Mouse (Mus musculus) ZHBTc4 (cell line): Measurements from ENCODE around the gene Cbx4.
"Not testable (repeated sequence)": the region's sequence is repeated elsewhere in the genome, so short reads cannot be mapped to it uniquely, and the experiment has no call there.

Experiments used
- DNase-seq: peaks from one replicate; pipeline ENCODE4 v3.0.0-alpha.2; 2011; ENCODE audit warnings: low read depth, low spot score

Cbx4 gene

DNA sequence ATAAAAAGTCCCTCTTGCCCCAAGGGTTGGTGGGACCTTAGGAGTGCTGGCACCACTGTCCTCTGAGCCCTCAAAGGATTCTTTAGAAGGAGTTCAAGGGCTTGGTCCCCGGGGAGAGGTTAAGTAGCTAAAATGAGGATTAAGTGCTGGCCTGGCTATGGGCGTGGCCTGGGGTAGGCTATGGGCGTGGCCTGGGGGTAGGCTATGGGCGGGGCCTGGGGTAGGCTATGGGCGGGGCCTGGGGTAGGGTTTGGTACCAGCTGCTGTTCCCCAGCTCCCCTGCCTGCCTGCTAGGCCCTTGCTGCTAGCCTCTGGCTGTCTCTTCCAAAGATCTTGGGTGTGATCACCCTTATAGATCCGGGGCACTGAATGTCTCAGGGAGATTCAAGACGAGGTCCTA, 25.3 kb upstream of the Cbx4 start:
- DNase-seq = peak; percentile 83

DNA sequence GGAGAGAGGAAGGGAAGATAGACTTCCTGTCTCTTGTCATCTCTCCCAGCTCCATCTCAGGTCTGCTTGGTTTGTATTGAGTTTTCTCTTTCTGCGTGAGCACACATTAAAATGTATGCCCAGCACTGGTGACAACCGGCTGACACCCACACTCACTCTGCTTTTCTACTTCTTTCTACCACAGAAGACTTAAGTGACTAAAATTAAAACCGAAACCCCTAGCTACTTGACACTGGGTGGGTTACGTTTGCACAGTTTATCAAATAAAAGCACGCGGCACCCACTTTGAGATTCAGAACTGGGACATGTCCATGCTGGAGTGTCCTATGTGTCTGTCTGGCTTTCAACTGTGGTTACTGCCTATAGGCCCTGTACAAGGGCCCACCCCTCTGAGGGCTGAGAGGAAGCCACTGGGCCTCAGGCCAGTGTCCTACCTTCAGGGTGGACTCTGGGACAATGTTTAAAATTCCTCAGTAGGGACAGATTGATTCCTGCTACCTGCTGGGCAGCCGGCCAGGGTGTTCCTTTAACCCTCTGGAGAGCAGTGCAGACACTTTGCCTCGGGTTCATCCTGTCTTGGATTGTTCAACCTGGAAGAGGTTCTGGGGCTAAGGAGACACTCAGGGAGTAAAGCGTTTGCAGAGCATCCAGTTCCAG, 23.5 kb upstream of the Cbx4 start:
- DNase-seq = no peak

DNA sequence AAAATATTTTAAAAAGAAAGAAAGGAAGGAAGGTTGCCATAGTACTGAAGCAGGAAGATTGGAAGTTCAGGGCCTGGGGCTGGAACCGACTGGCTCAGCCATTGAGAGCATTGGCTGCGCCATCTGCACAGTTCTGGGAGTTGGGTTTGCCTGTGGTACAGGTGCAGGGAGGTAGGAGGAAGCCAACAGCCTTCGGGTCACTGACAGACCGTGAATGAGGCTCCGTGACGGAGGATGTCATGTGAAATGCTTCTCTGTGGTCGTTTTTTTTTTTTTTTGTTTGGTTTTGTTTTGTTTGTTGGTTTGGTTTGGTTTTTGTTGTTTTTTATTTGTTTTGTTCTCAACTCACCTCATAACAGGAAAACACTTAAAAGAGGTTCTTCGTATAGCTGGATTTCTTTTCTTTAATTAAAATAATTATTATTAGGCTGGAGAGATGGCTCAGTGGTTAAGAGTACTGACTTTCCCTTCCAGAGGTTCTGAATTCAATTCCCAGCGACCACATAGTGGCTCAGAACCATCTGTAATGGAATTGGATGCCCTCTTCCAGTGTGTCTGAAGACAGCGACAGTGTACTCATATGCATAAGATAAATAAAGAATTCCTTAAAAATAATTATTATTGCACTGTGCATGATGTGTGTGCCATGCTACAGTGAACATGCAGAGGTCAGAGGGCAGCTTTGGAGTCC, 22.7 kb upstream of the Cbx4 start:
- DNase-seq = no peak

GRCm38 (mm10) chr11:119106289-119106688, 20.3 kb upstream of the Cbx4 start:
- no peak for DNase-seq

- DNase-seq = no peak
Measured at GRCm38 (mm10) chr11:119105748-119106147, 19.7 kb upstream of the Cbx4 start.

DNA sequence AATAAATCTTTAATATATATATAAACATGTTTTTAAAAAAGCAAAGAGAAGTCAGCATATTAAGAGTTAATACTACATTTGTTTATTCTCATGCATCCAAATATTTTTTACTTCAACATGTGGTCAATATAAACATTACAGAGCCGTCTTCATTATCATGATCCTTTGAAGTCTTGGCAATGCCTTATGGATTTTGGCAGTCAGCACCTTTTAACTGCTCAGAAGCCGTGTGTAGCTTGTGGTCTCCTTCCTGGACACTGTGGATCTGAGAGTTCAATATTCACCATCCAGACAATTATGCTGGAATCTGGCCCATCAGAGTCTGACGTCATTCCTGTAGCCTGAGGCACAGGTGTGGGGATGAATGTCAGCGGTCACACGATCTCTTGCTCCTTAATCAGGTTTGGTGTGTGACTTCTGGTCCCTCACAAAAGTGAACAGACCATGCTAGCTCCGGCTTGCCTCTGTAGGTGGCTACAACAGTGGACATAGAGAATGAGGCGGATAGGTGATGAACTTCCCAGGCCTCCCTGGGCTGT, 19.1 kb upstream of the Cbx4 start:
- peak; percentile 63 for DNase-seq

GRCm38 (mm10) chr11:119103991-119104390, 18.0 kb upstream of the Cbx4 start:
- DNase-seq = no peak

- not testable (repeated sequence) for DNase-seq
Measured at GRCm38 (mm10) chr11:119100355-119100754, 14.3 kb upstream of the Cbx4 start.

DNA sequence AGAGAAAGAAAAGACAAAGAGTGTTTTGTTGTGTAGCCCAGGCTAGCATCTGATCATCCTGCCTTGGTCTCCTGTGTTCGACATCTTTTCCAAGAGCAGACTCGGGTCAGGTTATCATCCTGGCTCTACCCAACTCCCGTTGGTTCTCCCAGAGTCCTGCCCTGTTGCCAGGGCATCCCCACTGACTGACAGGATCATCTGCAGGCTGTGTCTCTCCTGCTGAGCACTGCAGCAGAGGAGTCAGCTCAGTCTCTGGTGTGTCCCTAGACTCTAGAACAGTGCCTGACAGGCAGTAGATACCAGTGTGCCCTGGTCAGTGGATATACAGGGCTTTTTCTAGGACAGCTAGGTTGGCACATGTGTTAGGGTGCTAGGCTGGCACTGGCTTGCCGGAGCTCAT, 12.2 kb upstream of the Cbx4 start:
- DNase-seq = no peak

DNA sequence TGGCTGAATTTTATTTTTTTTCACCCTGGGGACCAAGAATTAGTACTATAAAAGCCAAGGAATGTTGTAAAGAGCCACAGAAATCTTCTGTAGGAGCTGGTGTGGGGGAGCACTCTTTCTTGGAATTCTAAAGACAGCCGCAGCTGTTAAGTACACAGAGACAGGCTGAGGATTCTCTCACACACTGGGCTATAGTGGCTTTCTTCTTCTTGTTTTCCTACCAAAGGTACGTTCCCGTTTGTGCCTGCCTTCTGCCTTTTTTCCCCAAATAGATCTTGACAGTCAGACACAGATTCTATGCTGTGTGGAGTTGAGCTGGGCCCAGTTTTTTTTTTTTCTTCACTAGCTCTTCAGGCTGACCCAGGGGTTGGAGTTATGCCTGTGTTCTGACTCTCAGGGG, 9.4 kb upstream of the Cbx4 start:
- no peak for DNase-seq

GRCm38 (mm10) chr11:119093322-119093721, 7.3 kb upstream of the Cbx4 start:
- no peak for DNase-seq

DNA sequence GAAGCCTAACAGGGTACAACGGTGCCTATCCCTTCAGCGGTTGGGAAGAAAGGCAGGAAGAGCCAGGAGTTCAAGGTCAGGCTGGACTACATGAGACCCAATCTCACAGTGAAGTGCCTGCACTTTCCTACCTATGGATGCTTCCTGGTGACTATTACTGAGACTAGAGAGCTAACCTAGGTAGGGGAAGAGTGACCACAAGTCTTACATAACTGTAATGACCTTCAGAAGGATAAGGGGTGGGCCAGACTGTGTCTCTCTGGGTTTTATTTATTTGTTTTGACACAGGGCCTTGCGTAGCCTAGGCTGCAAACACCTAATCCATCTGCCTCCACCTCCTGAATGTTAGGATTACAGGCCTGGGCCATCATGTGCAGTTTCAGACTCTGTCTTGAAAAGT, 6.3 kb upstream of the Cbx4 start:
- DNase-seq = no peak

- DNase-seq = peak; percentile 85
Measured at GRCm38 (mm10) chr11:119091598-119091991, 5.6 kb upstream of the Cbx4 start.

- DNase-seq = peak; percentile 77
Measured at GRCm38 (mm10) chr11:119090961-119091597, 5.1 kb upstream of the Cbx4 start.

GRCm38 (mm10) chr11:119090076-119090960, 4.3 kb upstream of the Cbx4 start:
- peak; percentile 38 for DNase-seq

GRCm38 (mm10) chr11:119089235-119090075, 3.4 kb upstream of the Cbx4 start:
- peak; percentile 40 for DNase-seq

DNA sequence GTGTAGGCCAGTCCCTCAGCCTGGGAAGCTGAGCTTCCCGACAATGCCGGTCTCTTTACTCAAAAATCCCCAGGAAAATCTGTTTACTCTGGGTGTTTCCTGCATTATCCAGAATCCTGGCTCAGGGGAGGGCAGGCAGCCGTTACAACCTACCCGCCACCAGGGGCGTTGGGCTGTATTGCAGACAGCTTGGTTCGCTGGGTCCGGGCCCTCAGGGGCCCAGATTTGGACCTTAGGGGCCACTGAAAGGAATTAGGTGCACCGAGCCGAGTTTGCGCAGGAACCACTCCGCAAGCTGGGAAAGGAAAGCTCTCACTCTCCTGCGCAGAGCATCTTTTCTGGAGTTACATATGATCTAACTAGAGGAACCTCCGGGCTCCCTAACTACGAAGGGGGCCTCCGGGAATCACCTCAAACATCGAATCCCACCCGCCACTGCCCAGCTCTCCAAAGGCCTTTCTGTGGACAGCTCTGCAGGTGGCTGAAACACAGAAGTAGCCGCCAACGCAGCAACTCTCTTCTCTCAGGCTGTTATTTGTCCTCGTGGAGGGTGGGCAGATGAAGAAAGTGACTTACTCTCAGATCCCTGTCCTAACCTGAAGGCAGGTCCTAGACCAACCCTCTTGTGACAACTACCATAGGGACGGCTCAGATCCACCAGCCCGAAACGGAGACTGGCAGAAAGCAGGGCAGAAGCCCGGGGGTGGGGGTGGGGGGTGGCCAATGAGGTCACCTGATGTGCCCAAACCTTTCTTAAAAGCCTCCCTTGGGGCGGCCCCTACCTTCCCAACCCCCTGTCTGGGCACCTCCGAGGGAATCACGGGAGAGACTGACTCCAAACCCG, 2.6 kb upstream of the Cbx4 start:
- peak; percentile 68 for DNase-seq

GRCm38 (mm10) chr11:119087301-119088082, 1.5 kb upstream of the Cbx4 start:
- DNase-seq = peak; percentile 55
